Mouse (Mus musculus): ENCODE data around the gene Grik2.

GRCm38 (mm10) chr10:49780430-49780829, 8.1 kb downstream of the Grik2 start:
- TF ChIP-seq CTCF (IDR thresholded peaks at IDR 0.05; ENCODE audit: low read depth) (no peak), EP300 (optimal IDR thresholded peaks at IDR 0.05) (no peak)
